Mouse (Mus musculus) CH12.LX (cell line): ENCODE results near the gene Arap2. TPM values are rescaled to one million over a fixed set of nuclear protein-coding genes. Genes with fewer than 3 reads are reported as not detected.

Source experiments
- DNase-seq: peaks from one replicate; pipeline ENCODE4 v3.0.0-alpha.2; 2013; ENCODE audit errors: extremely low read depth
- H3K27ac ChIP-seq: 2 replicates; pipeline ENCODE4 v1.5.1; 2012; ENCODE audit warnings: low read depth, mild to moderate bottlenecking, control low read depth, moderate library complexity; ENCODE audit not compliant: insufficient read depth
- H3K27me3 ChIP-seq: replicated peaks from 2 replicates; pipeline ENCODE3; 2012; ENCODE audit warnings: inconsistent platforms
- H3K36me3 ChIP-seq, 2 experiments: replicated peaks in 1 of 2; 2 replicates each; pipeline versions ENCODE3 to v1.6.1; 2012; ENCODE audit warnings: inconsistent platforms in 1 of 2, low read length in 1 of 2, mild to moderate bottlenecking in 1 of 2, mixed read lengths in 1 of 2, moderate library complexity in 1 of 2; ENCODE audit not compliant: control insufficient read depth in 1 of 2, insufficient read depth in 1 of 2
- H3K4me1 ChIP-seq, 2 experiments: 2 replicates each; pipeline ENCODE4 v1.6.1; 2012; ENCODE audit warnings: inconsistent platforms in 1 of 2, moderate library complexity in 1 of 2; ENCODE audit not compliant: insufficient read depth in 2 of 2, control insufficient read depth in 1 of 2
- H3K4me2 ChIP-seq: 2 replicates; pipeline ENCODE4 v1.6.1; 2012; ENCODE audit warnings: low read depth, mild to moderate bottlenecking, control low read depth; ENCODE audit not compliant: poor library complexity, insufficient read depth, severe bottlenecking
- H3K4me3 ChIP-seq, 3 experiments: fragments of 150-350 bp in 1 of 3; sonication (generic) in 1 of 3; replicated peaks in 1 of 3; 2 replicates each; pipeline versions ENCODE3 to v1.5.1; 2011 to 2012; ENCODE audit warnings: low read depth in 2 of 3, low read length in 2 of 3, mild to moderate bottlenecking in 2 of 3, moderate library complexity in 2 of 3, control low read depth in 1 of 3, improper control_type of control experiment in 1 of 3, inconsistent platforms in 1 of 3, mixed read lengths in 1 of 3; ENCODE audit not compliant: poor library complexity in 1 of 3
- H3K79me2 ChIP-seq: replicated peaks from 2 replicates; pipeline ENCODE4 v1.6.1; 2012; ENCODE audit warnings: mild to moderate bottlenecking, moderate library complexity; ENCODE audit not compliant: control insufficient read depth, poor library complexity, insufficient read depth, severe bottlenecking; ENCODE audit errors: extremely low read depth
- H3K9ac ChIP-seq: 2 replicates; pipeline ENCODE4 v1.6.1; 2012; ENCODE audit warnings: low read depth, mild to moderate bottlenecking, control low read depth, moderate library complexity; ENCODE audit not compliant: insufficient read depth
- H3K9me3 ChIP-seq: replicated peaks from 2 replicates; pipeline ENCODE3; 2012; ENCODE audit warnings: low read length, inconsistent platforms, mixed read lengths
- BHLHE40 ChIP-seq: IDR thresholded peaks from 2 replicates; pipeline ENCODE4 v1.6.1; 2011; ENCODE audit warnings: mild to moderate bottlenecking, low read depth, low read length, improper control_type of control experiment
- CTCF ChIP-seq, 2 experiments: IDR thresholded peaks in 1 of 2; conservative IDR thresholded peaks in 1 of 2; 2 replicates each; pipeline ENCODE4 v1.5.1; 2011 to 2012; ENCODE audit warnings: low read depth in 2 of 2, low read length in 2 of 2, improper control_type of control experiment in 1 of 2, inconsistent platforms in 1 of 2, mild to moderate bottlenecking in 1 of 2, moderate library complexity in 1 of 2
- HCFC1 ChIP-seq: IDR thresholded peaks from 2 replicates; pipeline ENCODE4 v1.6.1; 2012; ENCODE audit warnings: low read depth, mild to moderate bottlenecking, inconsistent platforms, low read length, improper control_type of control experiment
- IRF4 ChIP-seq: IDR thresholded peaks from 2 replicates; pipeline ENCODE4 v1.6.1; 2014; ENCODE audit warnings: low read depth, mild to moderate bottlenecking, inconsistent platforms, low read length, improper control_type of control experiment
- NELFE ChIP-seq: IDR thresholded peaks from 2 replicates; pipeline ENCODE4 v1.6.1; 2011; ENCODE audit warnings: low read depth, low read length, improper control_type of control experiment
- POLR2AphosphoS2 ChIP-seq: IDR thresholded peaks from 2 replicates; pipeline ENCODE4 v1.6.1; 2011; ENCODE audit warnings: low read depth, low read length, improper control_type of control experiment
- RAD21 ChIP-seq: IDR thresholded peaks from 2 replicates; pipeline ENCODE4 v1.6.1; 2011; ENCODE audit warnings: low read depth, mild to moderate bottlenecking, low read length, improper control_type of control experiment, moderate library complexity
- RCOR1 ChIP-seq: conservative IDR thresholded peaks from 2 replicates; pipeline ENCODE4 v1.6.1; 2012; ENCODE audit warnings: low read depth, mild to moderate bottlenecking, inconsistent platforms, low read length, improper control_type of control experiment
- SMC3 ChIP-seq: IDR thresholded peaks from 2 replicates; pipeline ENCODE4 v1.6.1; 2011; ENCODE audit warnings: low read depth, low read length, improper control_type of control experiment
- ZC3H11A ChIP-seq: IDR thresholded peaks from 2 replicates; pipeline ENCODE4 v1.6.1; 2012; ENCODE audit warnings: low read depth, mild to moderate bottlenecking, inconsistent platforms, low read length, improper control_type of control experiment
- dilution Hi-C: fragments of 300-500 bp; cut with MboI; formaldehyde crosslinking; loops from 2 replicates; pipeline ENCODE4 v1.14.3; 2020; ENCODE audit warnings: low sequenced_read_pairs; ENCODE audit not compliant: extremely low pct_unique_long_range_greater_than_20kb, extremely low pct_ligation_motif_present
- in situ Hi-C: fragments of 300-500 bp; cut with MboI; formaldehyde crosslinking; loops from 3 replicates; pipeline ENCODE4 v1.14.3; 2019; ENCODE audit warnings: low sequenced_read_pairs, low pct_ligation_motif_present, low pct_unique_long_range_greater_than_20kb, mixed read lengths
- polyA plus RNA-seq: library from polyadenylated mRNA; unstranded; fragments of >175 nt; gene quantifications from 2 replicates; pipeline ENCODE4 v1.2.1, GENCODE M21; 2012; ENCODE audit warnings: low read depth; ENCODE audit not compliant: insufficient read length
- total RNA-seq, 2 experiments: library from RNA; depleted of rRNA; stranded (reverse); fragments of 300-350 nt in 1 of 2; fragments of >200 nt in 1 of 2; gene quantifications; 2 replicates each; pipeline ENCODE4 v1.2.3; 2012 to 2014

Arap2 gene
- total and polyA plus RNA-seq, 3 experiments, result 6.6 to 15.1 (median 9.4) TPM

GRCm38 (mm10) chr5:62706900-62707299 lies 59.1 kb downstream of the Arap2 start:
- in situ Hi-C loops, result no loop called here

GRCm38 (mm10) chr5:62689965-62690364 lies 76.0 kb downstream of the Arap2 start:
- in situ Hi-C loops, result no loop called here
- no peak overlapping the region for H3K27ac ChIP-seq
- no peaks in the 10 kb centered on the region; the same call in 1 of the 2 replicates for H3K79me2 ChIP-seq
- H3K9me3 ChIP-seq, result no peaks in the 10 kb centered on the region
- no peak for TF ChIP-seq POLR2AphosphoS2
- peaks cover 2 to 21% of the 10 kb centered on the region in 2 experiments for H3K36me3 ChIP-seq
- H3K9ac ChIP-seq, result no peak overlapping the region
- H3K4me3 ChIP-seq, result no peak overlapping the region
- H3K4me2 ChIP-seq, result no peak overlapping the region
- no peak for DNase-seq
- no peaks in the 10 kb centered on the region for H3K27me3 ChIP-seq
- no peaks in the 10 kb centered on the region; a peak in 1 of 4 replicates for H3K4me1 ChIP-seq
- dilution Hi-C loops, result no loop called here

More at GRCm38 (mm10) chr5:62706900-62707299, 59.1 kb downstream of the Arap2 start:
- TF ChIP-seq ZC3H11A (no peak), SMC3 (0 out of 2 replicates have a peak, but pooled peaks have one; percentile 16), CTCF (conservative IDR thresholded peaks at IDR 0.05 in 1 of 2, IDR thresholded peaks at IDR 0.05 in 1 of 2; ENCODE audit: low read depth in 2 of 2, low read length in 2 of 2) (peak in 1 of 2 experiments; percentile 45; a peak in 2 of 4 replicates), HCFC1 (no peak), IRF4 (no peak), POLR2AphosphoS2 (no peak), BHLHE40 (no peak), RAD21 (peak; percentile 55), RCOR1 (no peak)
- Histone ChIP-seq H3K9ac (no peak overlapping the region), H3K4me3 (no peak overlapping the region), H3K27ac (no peak overlapping the region), H3K4me2 (no peak overlapping the region), H3K9me3 (no peaks in the 10 kb centered on the region), H3K27me3 (no peaks in the 10 kb centered on the region), H3K79me2 (no peaks in the 10 kb centered on the region), H3K36me3 (peaks cover 0 to 28% of the 10 kb centered on the region in 2 experiments), H3K4me1 (0 out of 4 replicates have a peak, but pooled peaks cover 0 to 5% of the 10 kb centered on the region in 2 experiments)
- peak; percentile 21 for DNase-seq
- dilution Hi-C loops, result no loop called here

- dilution Hi-C loops, result no loop called here
These were observed 82.2 kb downstream of the Arap2 start for GRCm38 (mm10) chr5:62683751-62684150.

More at GRCm38 (mm10) chr5:62683751-62684150, 82.2 kb downstream of the Arap2 start:
- H3K79me2 ChIP-seq, result no peaks in the 10 kb centered on the region
- no peak for TF ChIP-seq NELFE
- no peak for DNase-seq
- no peaks in the 10 kb centered on the region for H3K9me3 ChIP-seq
- peaks cover 0 to 13% of the 10 kb centered on the region in 2 experiments for H3K36me3 ChIP-seq
- H3K4me3 ChIP-seq, result no peak overlapping the region
- H3K27ac ChIP-seq, result no peak overlapping the region
- H3K27me3 ChIP-seq, result no peaks in the 10 kb centered on the region
- no peak overlapping the region for H3K4me2 ChIP-seq
- H3K4me1 ChIP-seq, result no peaks in the 10 kb centered on the region
- in situ Hi-C loops, result no loop called here
- no peak overlapping the region for H3K9ac ChIP-seq
